Mouse (Mus musculus) liver, adult 2 months (tissue): ENCODE measurements around the gene Bean1. TPM values are rescaled to one million over a fixed set of nuclear protein-coding genes. Genes with fewer than 3 reads are reported as not detected.

Source experiments
- DNase-seq: peaks from one replicate; pipeline ENCODE4 v3.0.0-alpha.2; 2011; ENCODE audit warnings: low read depth, low spot score; ENCODE audit errors: extremely low read depth
- H3K27ac ChIP-seq: fragments of 200-500 bp; replicated peaks from 2 replicates; pipeline ENCODE4 v1.5.1; 2012; ENCODE audit warnings: low read depth, mild to moderate bottlenecking, control low read depth, inconsistent platforms, low read length; ENCODE audit not compliant: insufficient read depth
- H3K27me3 ChIP-seq: fragments of 200-500 bp; 2 replicates; pipeline ENCODE4 v1.6.1; 2012; ENCODE audit warnings: mild to moderate bottlenecking, moderate library complexity, low read length, inconsistent platforms; ENCODE audit not compliant: control insufficient read depth, insufficient read depth
- H3K36me3 ChIP-seq: fragments of 200-500 bp; 2 replicates; pipeline ENCODE4 v1.6.1; 2012; ENCODE audit warnings: low read length, inconsistent platforms; ENCODE audit not compliant: control insufficient read depth, insufficient read depth
- H3K4me1 ChIP-seq: fragments of 200-500 bp; 2 replicates; pipeline ENCODE4 v1.6.1; 2011; ENCODE audit warnings: low read length; ENCODE audit not compliant: control insufficient read depth, insufficient read depth
- H3K4me3 ChIP-seq: fragments of 200-500 bp; 2 replicates; pipeline ENCODE4 v1.5.1; 2011; ENCODE audit warnings: low read depth, mild to moderate bottlenecking, control low read depth, low read length, moderate library complexity; ENCODE audit not compliant: insufficient read depth
- H3K79me2 ChIP-seq: fragments of 200-500 bp; 2 replicates; pipeline ENCODE4 v1.6.1; 2012; ENCODE audit warnings: inconsistent platforms, mild to moderate bottlenecking, low read length, moderate library complexity; ENCODE audit not compliant: control insufficient read depth, insufficient read depth
- H3K9ac ChIP-seq: fragments of 200-500 bp; 2 replicates; pipeline ENCODE4 v1.6.1; 2012; ENCODE audit warnings: low read depth, mild to moderate bottlenecking, control low read depth, inconsistent platforms, low read length
- CTCF ChIP-seq: fragments of 200-500 bp; IDR thresholded peaks from 2 replicates; pipeline ENCODE4 v1.5.1; 2011; ENCODE audit warnings: low read depth, low read length, control low read depth
- POLR2A ChIP-seq: fragments of 200-500 bp; IDR thresholded peaks from 2 replicates; pipeline ENCODE4 v1.6.1; 2011; ENCODE audit warnings: low read length, control low read depth; ENCODE audit not compliant: insufficient read depth; ENCODE audit errors: extremely low read depth
- WGBS: fragments of 180-500 bp; shearing (Covaris S2); methylation state at CpG from one replicate; pipeline ENCODE4 v1.1.7; 2018; 5-methylcytosine and 5-hydroxymethylcytosine counted together
- polyA plus RNA-seq: library from polyadenylated mRNA; depleted of rRNA; stranded (reverse); fragments of >200 nt; gene quantifications from 2 replicates; pipeline ENCODE4 v1.2.3, GENCODE M21; 2012
- total RNA-seq: library from RNA; depleted of rRNA; stranded (reverse); fragments of >200 nt; gene quantifications from 2 replicates; pipeline ENCODE4 v1.2.3, GENCODE M21; 2014

Gene Bean1
- total and polyA plus RNA-seq, 2 experiments: not detected

DNA sequence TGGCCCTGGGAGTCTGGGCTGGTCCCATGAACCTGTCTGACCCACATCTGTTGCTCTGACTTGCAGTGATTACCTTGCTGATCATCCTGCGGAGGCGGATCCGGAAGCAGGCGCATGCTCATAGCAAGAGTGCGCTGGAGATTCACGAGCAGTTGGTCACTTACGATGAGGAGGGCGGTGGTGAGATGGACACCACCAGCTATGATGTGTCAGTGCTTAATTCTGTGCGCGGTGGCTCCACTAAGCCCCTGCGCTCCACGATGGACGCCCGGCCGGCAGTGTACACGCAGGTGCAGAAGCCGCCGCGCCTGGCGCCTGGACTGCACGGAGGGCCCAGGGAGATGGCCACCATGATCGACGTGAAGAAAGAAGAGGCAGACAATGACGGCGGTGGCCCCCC, 27.8 kb upstream of the Bean1 start:
- H3K4me3 ChIP-seq: no peak overlapping the region
- no peaks in the 10 kb centered on the region for H3K36me3 ChIP-seq
- WGBS: 84% methylated on average over 25 of the region's 25 CpGs

DNA sequence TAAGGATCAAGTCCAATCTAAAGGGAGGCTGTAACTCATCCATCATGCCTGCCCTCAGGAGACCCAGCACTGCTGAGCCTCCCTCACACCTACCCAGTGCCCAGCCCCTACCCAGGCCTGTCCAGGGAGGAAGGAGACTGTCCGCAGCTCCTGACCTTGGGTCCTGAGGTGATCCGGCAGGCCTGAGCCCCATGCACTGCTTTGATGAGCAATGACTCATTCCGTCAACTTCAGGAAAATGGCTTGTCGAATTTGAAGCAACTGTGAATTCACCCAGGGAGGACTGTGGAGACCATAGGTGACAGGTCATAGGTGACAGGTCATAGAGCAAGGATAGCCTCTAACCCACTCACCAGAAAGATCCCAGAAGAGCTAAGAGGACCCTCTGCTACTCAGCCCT, 26.9 kb upstream of the Bean1 start:
- DNase-seq: no peak
- Histone ChIP-seq H3K27me3 (no peaks in the 10 kb centered on the region), H3K27ac (no peak overlapping the region), H3K36me3 (no peaks in the 10 kb centered on the region), H3K9ac (no peak overlapping the region), H3K4me1 (no peaks in the 10 kb centered on the region), H3K79me2 (no peaks in the 10 kb centered on the region), H3K4me3 (no peak overlapping the region)
- 67% methylated on average over 4 of the region's 4 CpGs for WGBS
- no peak for TF ChIP-seq POLR2A
- TF ChIP-seq CTCF: no peak

More for the DNA sequence above, 27.8 kb upstream of the Bean1 start:
- Histone ChIP-seq H3K79me2 (no peaks in the 10 kb centered on the region), H3K27me3 (no peaks in the 10 kb centered on the region), H3K4me1 (no peaks in the 10 kb centered on the region), H3K9ac (no peak overlapping the region), H3K27ac (no peak overlapping the region)
- TF ChIP-seq POLR2A (no peak), CTCF (no peak)
- no peak for DNase-seq

DNA sequence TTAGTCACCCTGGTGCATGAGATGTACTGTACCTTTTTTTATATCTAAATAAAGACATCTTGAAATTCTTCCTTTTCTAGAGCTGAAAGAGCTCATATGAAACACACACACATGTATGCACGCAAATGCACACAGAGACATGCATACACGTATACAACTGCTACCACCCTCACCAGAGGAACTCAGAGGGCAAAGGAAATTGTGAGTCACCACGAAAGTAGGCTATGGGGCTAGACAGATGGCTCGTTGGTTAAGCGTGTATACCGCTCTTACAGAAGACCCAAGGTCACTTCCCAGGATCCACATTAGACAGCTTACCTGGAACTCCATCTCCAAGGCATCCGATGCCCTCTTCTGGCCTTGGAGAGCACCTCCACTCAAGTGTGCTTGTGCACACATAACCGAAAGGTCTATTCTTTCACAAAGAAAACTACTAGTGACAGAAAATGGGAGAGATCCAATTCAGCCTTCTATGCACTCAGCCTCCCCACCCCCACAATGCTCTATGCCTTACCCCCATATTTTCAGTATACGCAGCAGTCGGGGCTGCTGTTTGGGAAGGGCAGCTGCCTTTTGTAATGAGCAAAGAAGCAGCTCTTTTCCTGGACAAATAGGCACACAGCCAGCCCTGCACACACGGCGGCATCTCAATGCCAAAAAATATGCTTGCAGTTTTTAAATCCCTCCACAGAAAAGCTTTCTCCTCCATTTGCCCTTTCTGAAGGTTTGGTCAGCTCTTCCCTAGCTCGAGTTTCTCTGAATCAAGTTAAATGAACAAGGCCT, 25.6 kb upstream of the Bean1 start:
- no peaks in the 10 kb centered on the region for H3K36me3 ChIP-seq
- H3K27ac ChIP-seq: no peak overlapping the region
- no peaks in the 10 kb centered on the region for H3K27me3 ChIP-seq
- H3K4me3 ChIP-seq: no peak overlapping the region
- no peak for DNase-seq
- 72% methylated on average over 13 of the region's 13 CpGs for WGBS
- H3K4me1 ChIP-seq: no peaks in the 10 kb centered on the region
- no peak overlapping the region for H3K9ac ChIP-seq
- no peaks in the 10 kb centered on the region for H3K79me2 ChIP-seq
- TF ChIP-seq POLR2A (no peak), CTCF (no peak)

DNA sequence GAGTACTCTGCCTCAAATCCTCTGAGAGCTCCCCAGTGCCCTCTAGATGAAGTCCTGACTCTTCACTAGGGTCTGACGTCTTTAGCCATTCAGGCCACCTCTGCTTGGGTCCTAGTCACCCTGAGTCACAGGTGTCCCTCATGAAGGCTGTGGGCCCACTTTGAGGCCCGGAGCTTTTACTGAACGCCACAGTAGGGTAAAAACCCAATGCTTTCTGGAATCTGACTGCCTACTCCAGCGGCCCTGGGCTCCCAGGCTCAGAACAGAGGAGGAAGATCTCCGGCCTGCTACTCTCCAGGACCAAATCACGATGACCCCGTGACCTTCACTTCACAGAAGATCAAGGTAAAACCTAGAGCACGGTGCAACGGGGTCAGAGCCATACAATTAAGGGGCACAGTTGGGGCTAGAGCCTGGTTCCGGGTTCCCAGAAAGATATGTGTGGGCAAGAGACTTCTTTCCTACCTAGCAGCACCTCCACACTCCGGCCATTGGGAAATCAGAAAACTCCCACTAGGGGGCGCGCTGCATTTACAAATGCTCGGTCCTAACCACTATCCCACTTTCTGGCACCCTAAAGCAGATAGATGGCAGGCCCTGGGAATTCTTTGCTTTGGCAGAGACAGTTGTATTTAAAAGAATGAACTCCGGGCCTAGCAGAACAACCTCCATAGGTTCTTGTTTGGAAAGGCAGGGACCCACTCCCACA, 24.1 kb upstream of the Bean1 start:
- H3K27ac ChIP-seq: no peak overlapping the region
- WGBS: 38% methylated on average over 15 of the region's 15 CpGs
- TF ChIP-seq CTCF: peak; percentile 67
- TF ChIP-seq POLR2A: no peak
- no peaks in the 10 kb centered on the region for H3K79me2 ChIP-seq
- no peaks in the 10 kb centered on the region for H3K27me3 ChIP-seq
- H3K9ac ChIP-seq: no peak overlapping the region
- peak; percentile 33 for DNase-seq
- H3K4me3 ChIP-seq: no peak overlapping the region
- H3K4me1 ChIP-seq: no peaks in the 10 kb centered on the region
- no peaks in the 10 kb centered on the region for H3K36me3 ChIP-seq

DNA sequence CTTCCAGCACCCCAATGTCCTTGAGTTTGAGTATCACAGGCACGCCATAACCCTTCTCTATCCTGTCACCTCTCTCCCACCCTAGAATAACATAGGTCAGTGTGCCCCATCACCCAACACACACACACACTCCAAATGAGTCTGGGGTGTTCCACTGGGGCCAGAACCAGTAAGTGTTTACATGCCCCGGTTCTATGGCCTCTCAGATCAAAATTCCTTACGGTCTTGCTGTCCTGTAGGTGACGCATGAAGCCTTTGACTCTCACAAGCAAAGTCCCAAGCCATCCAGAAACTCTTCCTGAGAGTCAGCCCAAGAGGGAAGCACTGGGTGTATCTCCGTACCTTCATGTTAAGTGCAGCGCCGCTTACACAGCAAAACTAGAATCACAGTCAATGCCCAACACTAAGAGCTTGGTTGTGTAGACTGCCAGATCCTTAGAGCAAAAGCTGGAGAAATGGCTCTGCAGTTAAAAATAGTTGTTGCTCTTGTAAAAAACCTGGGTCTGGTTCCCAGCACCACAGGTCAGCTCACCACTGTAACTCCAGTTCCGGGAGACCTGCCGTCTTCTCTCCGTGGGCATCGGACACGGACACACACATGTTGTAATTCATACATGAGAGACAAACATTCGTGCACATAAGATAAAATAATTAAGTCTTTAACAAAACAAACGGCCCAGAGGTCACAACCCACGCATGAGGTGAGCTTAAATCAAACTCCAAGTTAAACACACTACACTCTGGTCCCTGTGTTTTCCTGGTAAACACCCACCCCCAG, 23.3 kb upstream of the Bean1 start:
- TF ChIP-seq CTCF (no peak), POLR2A (no peak)
- Histone ChIP-seq H3K9ac (no peak overlapping the region), H3K36me3 (no peaks in the 10 kb centered on the region)

More for the DNA sequence above, 23.3 kb upstream of the Bean1 start:
- 67% methylated on average over 15 of the region's 15 CpGs for WGBS
- no peaks in the 10 kb centered on the region for H3K27me3 ChIP-seq
- no peak overlapping the region for H3K4me3 ChIP-seq
- DNase-seq: no peak
- no peaks in the 10 kb centered on the region for H3K4me1 ChIP-seq
- no peak overlapping the region for H3K27ac ChIP-seq
- H3K79me2 ChIP-seq: no peaks in the 10 kb centered on the region
